Mouse (Mus musculus): ENCODE data around the gene Gm16503.
"Not testable (repeated sequence)": the region's sequence is repeated elsewhere in the genome, so short reads cannot be mapped to it uniquely, and the experiment has no call there.

Gm16503 gene

DNA sequence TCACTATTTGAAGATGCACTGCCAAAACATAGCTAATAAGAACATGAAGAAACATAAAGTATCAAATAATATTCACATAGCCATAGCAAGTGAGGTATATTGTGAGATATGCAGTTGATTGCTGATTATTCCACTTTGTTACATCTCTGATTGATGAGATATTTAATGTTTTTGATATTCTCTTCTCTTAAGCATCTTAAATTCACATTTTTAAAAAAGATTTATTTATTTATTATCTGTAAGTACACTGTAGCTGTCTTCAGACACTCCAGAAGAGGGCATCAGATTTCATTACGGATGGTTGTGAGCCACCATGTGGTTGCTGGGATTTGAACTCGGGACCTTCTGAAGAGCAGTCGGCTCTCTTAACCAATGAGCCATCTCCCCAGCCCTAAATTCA, at the start of gene Gm16503:
Gene Gm16503, plus strand, starts transcription at position 301 of the 400 bp plus-strand sequence.
- DNase-seq (ENCODE audit: low spot score), result not testable (repeated sequence)

DNA sequence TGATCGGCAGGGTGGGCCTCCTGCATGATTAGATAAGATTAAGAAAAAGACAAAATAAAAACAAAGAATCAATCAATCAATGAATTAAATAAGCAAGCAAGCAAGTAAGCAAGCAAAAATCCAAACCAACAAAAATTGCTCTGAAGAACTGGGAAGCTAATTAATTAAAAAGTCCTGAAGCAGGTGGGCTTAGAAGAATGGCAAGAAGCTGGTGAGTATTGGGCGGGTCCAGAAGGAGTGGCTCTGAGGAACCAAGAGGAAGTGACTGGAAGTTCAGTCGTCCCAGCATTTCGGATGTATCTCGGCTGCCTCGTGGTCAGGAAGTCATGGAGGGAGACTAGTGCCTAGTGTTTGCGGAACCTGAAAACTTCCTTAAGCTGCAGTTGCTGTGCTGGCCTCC, 47.9 kb upstream of the Gm16503 start, which contains the start of gene Zfp982:
Gene Zfp982, plus strand, starts transcription at position 301 of the 400 bp plus-strand sequence.
- DNase-seq (ENCODE audit: low spot score), result not testable (repeated sequence)

DNA sequence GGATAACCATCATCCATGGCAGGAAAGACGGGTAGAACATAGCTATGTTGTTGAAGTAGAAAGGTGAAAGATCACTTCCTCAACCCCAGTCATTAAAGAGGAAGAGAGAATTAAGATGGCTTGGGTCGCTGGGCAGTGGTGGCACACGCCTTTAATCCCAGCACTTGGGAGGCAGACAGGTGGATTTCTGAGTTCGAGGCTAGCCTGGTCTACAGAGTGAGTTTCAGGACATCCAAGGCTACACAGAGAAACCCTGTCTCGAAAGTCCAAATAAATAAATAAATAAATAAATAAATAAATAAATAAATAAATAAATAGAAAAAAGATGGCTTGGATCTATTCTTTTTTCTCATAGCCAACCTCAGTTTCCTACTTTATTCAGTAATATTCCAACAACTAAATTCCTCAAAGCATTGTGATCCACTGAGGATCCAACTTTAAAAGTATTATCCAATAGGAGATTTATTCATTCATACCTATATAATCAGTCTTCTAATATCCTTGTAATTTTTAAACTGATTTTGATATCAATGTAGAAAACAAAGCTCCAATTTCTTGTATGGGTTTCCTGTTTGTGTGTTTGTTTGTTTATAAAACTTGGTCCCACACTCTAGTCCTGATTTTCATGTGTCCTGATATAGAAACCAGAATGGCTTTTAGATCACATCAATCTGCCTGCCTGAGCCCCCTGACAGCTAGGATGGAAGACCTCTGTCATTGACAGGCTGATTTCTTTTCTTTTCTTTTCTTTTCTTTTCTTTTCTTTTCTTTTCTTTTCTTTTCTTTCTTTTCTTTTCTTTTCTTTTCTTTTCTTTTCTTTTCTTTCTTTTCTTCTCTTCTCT, 41.0 kb upstream of the Gm16503 start:
- DNase-seq (ENCODE audit: low spot score), result not testable (repeated sequence)

DNA sequence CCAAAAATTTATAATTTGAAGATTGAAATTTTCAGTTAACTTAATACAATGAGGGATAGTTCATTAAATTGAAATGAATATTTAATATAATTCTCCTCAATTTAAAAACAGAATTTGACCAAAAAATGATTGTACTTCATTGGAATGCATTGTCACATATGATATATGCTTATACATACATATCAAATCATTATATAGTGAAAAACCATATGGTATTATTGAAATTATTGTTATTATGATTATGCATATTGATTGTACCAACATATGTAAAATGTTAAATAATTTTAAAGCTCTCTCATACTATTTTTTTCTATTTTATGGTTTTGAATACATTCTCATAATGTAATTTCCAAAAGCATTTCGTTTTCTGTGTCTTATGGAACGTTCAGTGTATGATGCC, 30.8 kb upstream of the Gm16503 start:
- no peak for DNase-seq (ENCODE audit: low spot score)

DNA sequence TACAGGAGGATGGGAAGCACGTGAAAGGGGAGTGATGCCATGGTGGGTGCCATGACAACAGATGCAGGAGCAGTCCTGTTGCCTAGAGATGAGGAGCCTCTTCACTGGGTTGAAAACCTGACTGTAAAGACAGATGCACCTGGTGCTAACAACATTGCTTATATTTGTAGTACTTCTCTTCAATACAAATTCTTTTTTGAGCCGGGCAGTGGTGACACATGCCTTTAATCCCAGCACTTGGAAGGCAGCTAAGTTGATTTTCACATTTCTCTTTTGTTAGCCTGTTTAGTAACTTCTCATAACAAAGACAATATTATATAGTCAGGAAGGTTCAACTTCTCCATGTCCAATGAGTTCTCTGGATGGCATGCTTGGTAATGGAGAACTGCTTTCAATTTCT, 21.0 kb upstream of the Gm16503 start:
- no peak for DNase-seq (ENCODE audit: low spot score)

DNA sequence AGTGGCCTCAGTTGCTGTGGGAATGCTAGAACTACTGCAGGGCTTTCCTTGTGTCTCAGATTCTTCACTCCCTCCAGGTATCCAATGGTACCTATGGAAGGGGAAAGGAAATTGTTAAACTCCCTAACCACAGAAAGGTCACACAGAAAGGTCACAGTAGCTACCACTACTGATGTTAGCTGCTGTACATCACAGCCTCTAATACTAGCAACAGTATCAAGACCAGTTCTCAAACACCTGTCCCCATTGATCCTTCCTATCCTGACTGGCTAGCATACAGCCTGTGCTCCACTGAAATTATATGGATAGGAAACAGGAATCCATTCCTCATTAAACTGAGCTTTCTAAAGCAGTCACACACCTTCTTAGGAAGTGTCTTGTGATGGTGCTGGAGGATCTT, 19.9 kb upstream of the Gm16503 start:
- DNase-seq (ENCODE audit: low spot score), result no peak

DNA sequence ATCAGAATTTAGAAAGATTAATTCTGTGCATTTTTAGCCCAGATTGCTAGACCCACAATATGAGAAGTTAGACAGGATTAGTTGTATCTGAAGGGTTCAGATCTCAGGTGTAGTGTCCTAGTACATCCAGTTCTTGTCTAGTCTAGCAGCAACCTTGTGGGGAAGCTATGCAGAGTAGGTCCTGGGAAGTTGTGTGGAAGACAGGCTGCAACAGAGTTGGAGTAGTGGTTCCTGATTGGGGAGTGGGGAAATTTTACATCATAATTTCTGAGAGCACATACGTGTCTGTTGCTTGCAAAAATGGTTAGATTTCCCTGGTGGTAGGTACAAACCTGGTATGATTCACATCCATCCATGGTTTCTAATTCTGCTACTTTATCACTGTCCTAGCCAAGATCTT, 14.9 kb upstream of the Gm16503 start:
- no peak for DNase-seq (ENCODE audit: low spot score)

DNA sequence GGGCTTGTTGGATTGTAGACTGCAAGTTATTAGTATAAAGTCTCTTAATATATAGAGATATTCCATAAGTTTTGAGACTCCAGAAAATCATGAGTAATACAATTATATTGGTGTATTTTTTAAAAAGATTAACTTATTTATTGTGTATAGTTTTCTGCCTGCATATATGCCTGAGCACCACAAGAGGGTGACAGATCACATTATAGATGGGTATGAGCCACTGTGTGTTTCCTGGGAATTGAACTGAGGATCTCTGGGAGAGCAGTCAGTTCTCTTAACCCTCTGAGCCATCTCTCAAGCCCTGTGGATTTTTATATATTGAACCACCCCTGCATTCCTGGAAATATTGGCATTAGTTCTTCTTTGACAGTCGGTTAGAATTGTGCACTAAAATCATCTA, 9.7 kb upstream of the Gm16503 start:
- no peak for DNase-seq (ENCODE audit: low spot score)

DNA sequence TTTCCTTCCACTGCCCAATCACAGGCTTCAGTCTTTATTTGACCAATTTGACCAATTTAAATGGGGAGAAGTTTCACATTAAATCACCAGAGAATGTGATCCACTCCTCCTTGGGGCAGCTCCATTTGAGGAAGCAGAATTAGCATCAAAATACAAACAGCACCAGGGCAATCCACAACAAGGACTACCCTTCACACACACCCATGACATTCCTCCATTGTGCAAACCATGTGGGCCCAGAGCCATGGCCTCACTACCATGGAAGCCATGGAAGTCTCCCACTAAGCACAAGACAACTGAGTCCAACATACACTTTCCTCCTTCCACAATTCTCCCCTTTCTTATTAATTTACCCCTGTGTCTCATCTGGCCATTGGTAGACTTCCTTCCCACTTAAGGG, 4.1 kb upstream of the Gm16503 start:
- DNase-seq (ENCODE audit: low spot score), result not testable (repeated sequence)

DNA sequence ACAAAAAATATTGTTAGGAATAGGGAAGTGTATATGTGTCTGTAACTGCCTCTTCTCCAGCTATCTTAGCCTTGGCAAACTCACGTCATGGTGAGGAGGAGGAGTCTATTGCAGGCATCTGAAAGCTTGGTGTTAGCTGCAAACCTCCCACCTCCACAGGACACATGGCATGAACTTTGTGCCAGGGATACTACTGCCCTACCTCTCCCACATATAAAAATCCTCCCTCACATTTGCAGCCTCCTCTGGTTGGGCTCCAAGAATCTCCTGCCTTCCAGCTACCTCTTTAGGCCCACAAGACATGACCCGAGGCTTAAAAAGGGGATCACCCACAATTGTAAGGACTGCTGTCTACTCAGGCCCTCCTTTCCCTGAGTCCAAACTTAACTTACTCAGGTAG, 2.3 kb upstream of the Gm16503 start:
- DNase-seq (ENCODE audit: low spot score), result no peak

DNA sequence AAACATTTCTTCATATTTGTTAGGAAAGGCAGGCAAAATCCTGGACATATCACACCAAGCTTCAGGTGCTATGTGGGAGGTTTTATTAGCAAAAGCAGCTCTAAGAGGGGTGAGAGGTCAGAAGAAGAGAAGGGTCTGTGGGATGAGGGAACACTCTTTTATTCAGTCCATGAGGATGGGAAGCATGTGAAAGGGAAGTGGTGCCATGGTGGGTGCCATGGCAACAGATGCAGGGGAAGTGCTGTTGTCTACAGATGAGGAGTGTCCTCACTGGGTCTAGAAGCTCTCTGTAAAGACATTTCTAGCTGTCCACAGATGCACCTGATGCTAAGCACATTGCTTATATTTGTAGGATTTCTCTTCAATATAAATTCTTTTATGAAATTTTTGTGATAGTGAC, 1.1 kb downstream of the Gm16503 start:
- no peak for DNase-seq (ENCODE audit: low spot score)

DNA sequence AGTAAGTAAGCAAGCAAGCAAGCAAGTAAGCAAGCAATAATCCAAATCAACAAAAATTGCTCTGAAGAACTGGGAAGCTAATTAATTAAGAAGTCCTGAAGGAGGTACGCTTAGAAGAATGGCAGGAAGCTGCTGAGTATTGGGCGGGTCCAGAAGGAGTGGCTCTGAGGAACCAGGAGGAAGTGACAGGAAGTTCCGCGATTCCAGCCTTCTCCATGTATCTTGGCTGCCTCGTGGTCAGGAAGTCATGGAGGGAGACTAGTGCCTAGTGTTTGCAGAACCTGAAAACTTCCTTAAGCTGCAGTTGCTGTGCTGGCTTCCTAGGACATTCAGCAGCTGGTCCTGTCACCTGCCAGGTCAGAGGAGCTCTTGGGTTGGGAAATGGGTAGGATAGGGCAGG, 13.1 kb downstream of the Gm16503 start, which contains the start of gene Zfp985:
Gene Zfp985, plus strand, starts transcription at position 207 of the 400 bp plus-strand sequence.
- not testable (repeated sequence) for DNase-seq (ENCODE audit: low spot score)

DNA sequence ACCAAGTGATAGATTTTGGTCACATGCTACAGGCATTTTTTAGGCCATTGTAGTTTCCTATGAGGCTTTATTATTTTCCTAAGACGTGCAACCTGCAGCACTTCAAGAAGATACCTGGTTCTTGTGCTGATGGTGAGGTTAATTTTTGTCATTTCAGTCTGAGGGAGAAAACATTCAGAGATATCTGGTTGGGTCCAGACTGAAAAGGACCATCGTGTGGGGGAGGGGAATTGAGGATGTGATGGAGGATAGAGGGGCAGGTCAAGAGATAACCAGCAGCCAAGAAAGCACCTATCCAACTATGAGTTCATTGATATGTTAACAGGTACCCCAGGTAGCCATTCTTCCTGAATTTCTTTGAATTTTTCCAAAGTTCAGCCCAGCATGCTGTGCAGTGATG, 14.3 kb downstream of the Gm16503 start:
- DNase-seq (ENCODE audit: low spot score), result not testable (repeated sequence)

DNA sequence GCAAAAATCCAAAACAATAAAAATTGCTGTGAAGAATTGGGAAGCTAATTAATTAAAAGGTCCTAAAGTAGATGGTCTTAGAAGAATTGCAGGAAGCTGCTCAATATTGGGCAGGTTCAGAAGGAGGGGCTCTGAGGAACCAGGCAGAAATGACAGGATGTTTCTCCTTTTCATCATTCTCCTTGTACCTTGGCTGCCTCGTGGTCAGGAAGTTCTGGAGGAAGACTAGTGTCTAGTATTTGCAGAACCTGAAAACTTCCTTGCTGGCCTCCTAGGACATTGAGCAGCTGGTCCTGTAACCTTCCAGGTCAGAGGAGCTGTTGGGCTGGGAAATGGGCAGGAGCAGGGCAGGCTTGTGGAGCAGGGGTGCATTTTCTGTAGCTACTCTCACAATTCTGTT, 16.9 kb downstream of the Gm16503 start:
- not testable (repeated sequence) for DNase-seq (ENCODE audit: low spot score)

DNA sequence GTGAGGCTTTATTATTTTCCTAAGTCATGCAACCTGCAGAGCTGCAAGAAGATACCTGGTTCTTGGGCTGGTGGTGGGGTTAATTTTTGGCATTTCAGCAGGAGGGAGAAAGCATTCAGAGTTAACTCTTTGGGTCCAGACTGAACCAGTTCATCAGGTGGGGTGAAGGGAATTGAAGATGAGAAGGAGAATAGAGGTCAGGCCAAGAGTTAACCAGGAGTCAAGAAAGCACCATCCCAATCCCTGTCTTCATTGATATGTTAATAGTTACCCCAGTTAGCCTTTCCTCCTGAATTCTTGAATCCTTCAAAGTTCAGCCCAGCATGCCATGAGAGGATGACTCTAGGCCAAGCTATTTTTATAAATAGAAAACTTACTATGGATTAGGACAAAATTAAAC, 18.0 kb downstream of the Gm16503 start:
- not testable (repeated sequence) for DNase-seq (ENCODE audit: low spot score)

DNA sequence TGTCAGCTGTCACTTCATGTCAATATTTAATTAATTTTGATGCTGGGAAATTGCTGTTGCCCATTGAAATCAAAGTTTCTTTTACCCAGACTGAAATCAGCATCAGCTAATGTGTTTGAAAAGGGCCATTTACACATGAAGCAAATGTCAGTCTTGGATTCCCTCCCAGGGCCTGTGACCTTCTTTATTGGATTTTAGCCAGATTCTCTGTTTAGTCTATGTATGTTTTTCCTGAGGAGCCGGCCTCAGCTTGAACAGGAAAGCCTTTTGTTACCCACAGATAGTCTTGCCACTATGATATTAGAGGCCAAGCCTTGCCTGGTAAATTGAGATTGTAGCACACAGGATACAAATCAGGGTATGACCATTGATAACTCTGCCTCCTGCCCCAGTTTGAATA, 19.1 kb downstream of the Gm16503 start:
- not testable (repeated sequence) for DNase-seq (ENCODE audit: low spot score)

DNA sequence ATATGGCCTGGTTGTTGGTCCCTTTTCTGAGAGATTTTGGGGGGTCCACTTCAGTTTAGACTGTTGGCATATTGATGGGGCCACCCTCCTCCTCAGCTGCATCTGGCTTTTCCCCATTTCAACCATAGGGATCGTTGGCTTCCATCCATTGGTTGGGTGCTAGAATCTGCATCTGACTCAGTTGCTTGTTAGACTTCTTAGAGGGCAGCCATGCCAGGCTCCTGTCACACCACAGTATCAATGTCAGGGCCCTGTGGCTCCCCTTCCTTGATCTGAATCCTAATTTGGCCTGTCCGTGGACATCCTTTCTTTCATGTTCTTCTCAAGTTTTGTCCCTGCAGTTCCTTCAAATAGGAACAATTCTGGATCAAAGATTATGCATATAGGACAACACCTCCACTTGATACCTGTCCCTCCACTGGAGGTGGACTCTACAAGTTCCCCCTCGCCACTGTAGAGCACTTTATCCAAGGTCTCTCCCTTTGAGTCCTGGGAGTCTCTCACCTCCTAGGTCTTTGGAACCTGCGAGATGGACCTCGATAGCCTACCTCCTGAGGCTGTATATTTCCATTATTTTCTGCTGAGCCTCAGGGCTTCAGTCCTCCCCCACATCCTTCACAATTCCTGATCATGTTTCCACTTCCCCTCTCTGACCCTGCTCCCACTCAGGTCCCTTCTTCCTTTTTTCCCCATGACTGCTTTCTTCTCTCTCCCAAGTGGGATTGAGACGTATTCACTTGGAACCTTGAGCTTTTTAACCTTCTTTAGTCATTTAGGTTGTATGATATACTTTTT, 25.6 kb downstream of the Gm16503 start:
- DNase-seq (ENCODE audit: low spot score), result no peak

DNA sequence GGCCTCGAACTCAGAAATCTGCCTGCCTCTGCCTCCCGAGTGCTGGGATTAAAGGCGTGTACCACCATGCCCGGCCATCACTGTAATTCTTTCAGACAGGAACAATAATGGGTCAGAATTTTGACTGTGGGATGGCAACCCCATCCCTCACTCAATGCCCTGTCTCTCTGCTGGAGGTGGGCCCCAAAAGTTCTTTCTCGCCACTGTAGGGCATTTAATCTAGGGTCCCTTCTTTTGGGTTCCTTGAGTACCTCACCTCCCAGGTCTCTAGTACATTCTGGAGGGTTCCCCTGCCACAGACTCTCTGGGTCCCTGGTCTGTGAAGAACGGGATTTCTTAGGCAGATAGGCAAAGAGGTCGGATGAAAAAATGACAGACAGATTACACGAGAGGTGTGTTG, 31.1 kb downstream of the Gm16503 start:
- DNase-seq (ENCODE audit: low spot score), result not testable (repeated sequence)

DNA sequence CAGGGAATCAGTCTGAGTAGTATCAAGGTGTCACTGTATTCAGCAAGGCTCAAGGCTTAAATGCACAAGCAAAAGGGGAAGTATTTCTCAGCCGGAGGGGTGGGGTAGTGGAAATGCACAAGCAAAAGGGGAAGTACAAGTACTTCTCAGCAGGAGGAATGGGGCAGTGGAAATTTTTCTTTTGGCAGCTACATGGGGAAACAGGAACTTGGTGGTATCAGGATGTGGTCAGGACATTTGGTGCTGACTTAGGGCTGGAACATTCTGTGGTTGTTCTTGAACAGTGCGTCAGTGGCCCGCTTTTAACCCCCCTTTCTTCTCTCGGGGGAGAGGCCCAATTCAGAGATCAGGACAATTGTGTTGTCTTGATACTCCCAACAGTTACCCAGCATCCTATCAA, 39.4 kb downstream of the Gm16503 start:
- DNase-seq (ENCODE audit: low spot score), result not testable (repeated sequence)

DNA sequence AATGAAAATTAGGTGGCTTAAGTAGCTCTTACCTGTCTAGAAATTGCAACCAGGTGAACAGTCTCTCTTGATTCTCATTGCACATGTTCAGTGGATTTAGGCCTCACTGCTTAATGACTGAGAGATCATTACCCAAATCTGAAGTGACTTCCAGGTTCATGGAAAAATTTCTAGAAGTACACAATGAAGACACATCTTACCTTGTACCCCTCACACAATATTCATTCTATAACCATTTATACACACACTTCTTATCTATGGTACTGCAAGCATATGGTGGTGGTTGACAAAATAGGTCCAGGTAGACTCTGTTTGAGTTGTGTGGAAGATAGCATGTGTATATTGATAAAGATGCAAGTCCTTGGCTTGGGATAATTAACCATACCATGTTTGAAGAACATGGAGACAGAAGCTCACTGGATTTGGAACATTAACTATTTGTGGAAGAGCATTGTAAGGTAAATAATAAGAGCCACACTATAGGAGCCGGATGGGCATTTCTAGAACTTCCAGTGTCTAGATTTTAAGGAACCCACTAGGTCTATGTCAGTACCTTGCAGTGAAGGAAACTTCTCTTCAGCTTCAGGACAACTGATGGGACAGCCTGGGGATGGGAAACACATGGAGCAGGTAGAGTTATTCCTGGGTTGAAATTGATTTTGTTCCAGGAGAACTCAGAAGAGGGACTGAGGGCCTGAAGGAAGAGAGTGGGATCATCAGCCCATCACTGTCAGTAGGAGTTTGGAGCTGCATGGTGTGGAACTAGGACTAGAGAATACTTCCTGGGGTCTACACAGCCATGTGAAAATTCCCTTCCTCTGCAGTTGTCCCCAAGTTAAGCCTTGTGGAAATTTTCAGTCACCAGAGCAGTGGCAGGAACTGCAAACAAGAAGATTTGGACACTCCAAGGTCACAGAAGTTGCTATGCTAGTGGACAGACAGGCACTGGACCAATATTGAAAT, 46.8 kb downstream of the Gm16503 start:
- DNase-seq (ENCODE audit: low spot score), result no peak

Data from T-cell, adult 2 months (primary cell).